Mouse (Mus musculus) heart, embryonic 13.5 days (tissue): ENCODE measurements around the gene Filip1. TPM values are rescaled to one million over a fixed set of nuclear protein-coding genes. Genes with fewer than 3 reads are reported as not detected.

ENCODE experiments used
- ATAC-seq: fragments of 200-750 bp; cut with Nextera tagmentation; 2 replicates; pipeline ENCODE4 v1.8.0; 2017; ENCODE audit warnings: moderate TSS enrichment; ENCODE audit not compliant: insufficient number of reproducible peaks, low FRiP score, low TSS enrichment; ENCODE audit errors: extremely low read depth
- H3K27ac ChIP-seq: fragments of 300-500 bp; sonication (generic); replicated peaks from 2 replicates; pipeline ENCODE4 v1.5.1; 2015; ENCODE audit warnings: moderate library complexity, mild to moderate bottlenecking, inconsistent platforms
- H3K27me3 ChIP-seq: fragments of 300-500 bp; sonication (generic); replicated peaks from 2 replicates; pipeline ENCODE4 v1.6.1; 2015; ENCODE audit warnings: mild to moderate bottlenecking, inconsistent platforms
- H3K36me3 ChIP-seq: fragments of 300-500 bp; sonication (generic); 2 replicates; pipeline ENCODE4 v1.6.1; 2015; ENCODE audit warnings: mild to moderate bottlenecking, inconsistent platforms
- H3K4me1 ChIP-seq: fragments of 300-500 bp; sonication (generic); 2 replicates; pipeline ENCODE4 v1.6.1; 2015; ENCODE audit warnings: inconsistent platforms
- H3K4me2 ChIP-seq: fragments of 300-500 bp; sonication (generic); 2 replicates; pipeline ENCODE4 v1.6.1; 2015; ENCODE audit warnings: inconsistent platforms, mild to moderate bottlenecking, moderate library complexity
- H3K4me3 ChIP-seq: fragments of 300-500 bp; sonication (generic); 2 replicates; pipeline ENCODE4 v1.5.1; 2015; ENCODE audit warnings: moderate library complexity, mild to moderate bottlenecking, inconsistent platforms
- H3K9ac ChIP-seq: fragments of 300-500 bp; sonication (generic); 2 replicates; pipeline ENCODE4 v1.6.1; 2015; ENCODE audit warnings: inconsistent platforms, mild to moderate bottlenecking, moderate library complexity
- H3K9me3 ChIP-seq: fragments of 300-500 bp; sonication (generic); 2 replicates; pipeline ENCODE4 v1.6.1; 2016; ENCODE audit warnings: inconsistent platforms
- WGBS: fragments of 180-500 bp; shearing (Covaris S2); methylation state at CpG from one replicate; pipeline ENCODE4 v1.1.7; 2015; ENCODE audit warnings: mixed read lengths; 5-methylcytosine and 5-hydroxymethylcytosine counted together
- polyA plus RNA-seq: library from polyadenylated mRNA; unstranded; fragments of >200 nt; fragmentation: Nextera tagmentation; extraction: Ambion mirVana; gene quantifications from 2 replicates; pipeline ENCODE4 v1.2.1, GENCODE M21; 2015

Filip1 gene
- polyA plus RNA-seq, 1 experiment from 2014 or later: 27.3 TPM

DNA sequence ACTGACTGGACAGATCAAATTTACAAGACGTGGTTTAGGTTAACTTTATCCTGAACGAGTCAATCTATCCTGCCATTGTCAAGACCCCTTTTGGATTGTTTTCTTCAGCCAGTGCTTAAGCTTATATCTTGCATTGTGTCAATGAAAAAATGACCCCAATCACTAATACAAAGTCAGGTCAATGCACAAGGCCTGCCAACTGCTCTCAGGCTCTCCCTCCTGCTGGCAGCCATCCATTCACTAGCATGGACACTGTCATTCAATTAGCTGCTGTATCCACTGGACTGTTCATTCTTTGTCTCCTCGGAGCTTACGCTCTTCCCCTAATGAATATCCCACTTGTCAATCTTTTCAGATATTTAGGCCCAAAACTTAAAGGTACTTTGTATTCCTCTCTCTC lies 189.2 kb downstream of the Filip1 start:
- no peak for ATAC-seq
- H3K4me3 ChIP-seq: no peak overlapping the region
- WGBS: 86% methylated on average over 4 of the region's 4 CpGs
- peaks cover 21% of the 10 kb centered on the region for H3K36me3 ChIP-seq
- H3K27ac ChIP-seq: no peak overlapping the region
- H3K27me3 ChIP-seq: no peaks in the 10 kb centered on the region
- H3K9me3 ChIP-seq: no peaks in the 10 kb centered on the region
- H3K9ac ChIP-seq: no peak overlapping the region
- H3K4me1 ChIP-seq: no peaks in the 10 kb centered on the region
- no peak overlapping the region for H3K4me2 ChIP-seq

DNA sequence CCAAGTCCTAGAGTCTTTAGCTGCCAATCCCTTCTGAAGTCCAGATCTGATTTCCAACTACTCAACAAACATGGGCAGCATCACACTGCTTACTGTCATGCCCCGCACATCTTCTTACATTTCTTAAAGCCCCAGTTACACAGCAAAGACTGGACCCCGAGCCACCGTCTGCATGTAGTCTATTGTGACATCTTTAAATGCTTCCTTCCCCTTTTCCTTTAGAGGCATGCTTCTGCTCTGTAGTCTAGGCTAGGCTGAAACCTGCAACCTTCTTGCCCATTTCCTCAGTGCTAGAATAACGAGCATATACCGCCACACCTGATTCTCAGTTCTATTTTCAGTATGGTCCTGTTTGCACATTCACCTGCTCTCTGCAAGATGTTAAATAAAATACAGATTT lies 196.2 kb downstream of the Filip1 start:
- ATAC-seq: no peak
- H3K4me2 ChIP-seq: no peak overlapping the region
- H3K27ac ChIP-seq: no peak overlapping the region
- H3K36me3 ChIP-seq: peaks cover 73% of the 10 kb centered on the region
- H3K9me3 ChIP-seq: no peaks in the 10 kb centered on the region
- H3K9ac ChIP-seq: no peak overlapping the region
- no peaks in the 10 kb centered on the region for H3K4me1 ChIP-seq
- WGBS: 85% methylated on average over 5 of the region's 5 CpGs
- no peak overlapping the region for H3K4me3 ChIP-seq
- H3K27me3 ChIP-seq: no peaks in the 10 kb centered on the region

- 83% methylated on average over 11 of the region's 11 CpGs for WGBS
- Histone ChIP-seq H3K27me3 (no peaks in the 10 kb centered on the region), H3K4me2 (no peak overlapping the region), H3K9me3 (no peaks in the 10 kb centered on the region), H3K4me1 (no peaks in the 10 kb centered on the region), H3K9ac (no peak overlapping the region), H3K4me3 (no peak overlapping the region), H3K27ac (no peak overlapping the region), H3K36me3 (peaks cover 73% of the 10 kb centered on the region)
- ATAC-seq: no peak
These were observed 196.6 kb downstream of the Filip1 start for GRCm38 (mm10) chr9:79816013-79816412.

DNA sequence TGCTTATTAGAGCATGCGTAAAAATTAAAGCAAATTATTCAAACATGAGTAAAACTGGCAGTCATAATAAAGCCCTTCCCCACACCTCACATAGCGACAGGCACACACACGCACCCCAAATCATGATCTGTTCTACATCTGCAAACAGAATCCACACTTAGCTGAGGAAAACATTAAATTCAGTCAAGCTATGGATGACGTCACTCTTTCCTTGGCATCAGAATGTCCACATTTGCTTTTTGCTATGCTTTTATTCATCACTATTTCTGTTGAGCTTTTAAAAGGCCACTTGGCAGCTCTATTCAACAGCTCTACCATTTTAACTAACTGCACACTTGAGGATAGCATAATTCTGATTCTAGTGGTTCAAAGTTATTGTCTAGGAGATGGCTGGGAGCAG lies 198.1 kb downstream of the Filip1 start:
- H3K4me3 ChIP-seq: no peak overlapping the region
- no peaks in the 10 kb centered on the region for H3K9me3 ChIP-seq
- no peaks in the 10 kb centered on the region for H3K27me3 ChIP-seq
- no peak overlapping the region for H3K27ac ChIP-seq
- WGBS: 86% methylated on average over 4 of the region's 4 CpGs
- no peak overlapping the region for H3K4me2 ChIP-seq
- H3K36me3 ChIP-seq: peaks cover 63% of the 10 kb centered on the region
- no peak for ATAC-seq
- H3K9ac ChIP-seq: no peak overlapping the region
- no peaks in the 10 kb centered on the region for H3K4me1 ChIP-seq

DNA sequence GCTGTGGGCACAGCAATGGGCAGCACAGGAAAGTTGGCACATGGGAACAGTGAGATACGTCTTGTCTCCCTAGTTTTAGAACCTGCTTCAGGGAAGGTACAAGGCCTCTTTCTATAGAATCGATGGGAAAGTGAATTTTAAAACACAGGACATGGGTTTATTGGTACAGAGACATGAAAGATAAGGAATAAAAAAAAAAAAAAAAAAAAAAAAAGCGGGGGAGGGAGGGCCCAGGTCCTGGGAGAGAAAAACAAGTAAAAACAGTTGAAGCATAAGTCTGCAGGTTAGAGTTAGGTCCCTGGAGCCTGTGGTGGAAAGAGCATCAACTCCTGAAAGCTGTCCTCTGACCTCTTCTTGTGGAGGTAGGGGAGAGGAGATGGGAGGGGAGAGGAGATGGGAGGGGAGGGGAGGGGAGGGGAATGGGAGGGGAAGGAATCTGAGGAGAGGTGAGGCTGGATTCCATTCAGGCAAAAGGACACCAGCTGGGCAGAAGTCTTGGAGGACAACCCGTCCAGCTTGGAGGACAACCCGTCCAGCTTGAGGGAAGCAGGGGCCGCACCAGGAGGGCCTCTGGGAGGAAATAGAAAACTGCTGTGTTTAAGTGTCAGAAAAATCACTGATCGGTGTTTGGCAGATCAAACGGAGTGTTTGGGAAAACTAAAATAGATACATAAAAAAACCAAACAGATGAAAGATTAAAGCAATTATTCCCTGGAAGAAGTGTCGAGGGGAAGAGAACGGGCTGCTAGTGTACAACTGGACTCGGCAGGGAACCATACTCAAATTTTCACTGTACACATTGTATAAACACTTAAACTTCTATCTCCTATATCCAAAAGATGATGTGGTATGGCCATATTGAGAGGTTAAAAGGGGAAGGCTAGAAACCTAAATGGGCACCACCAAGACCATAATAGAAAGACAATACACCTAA lies 201.4 kb downstream of the Filip1 start:
- no peak overlapping the region for H3K4me2 ChIP-seq
- no peak overlapping the region for H3K9ac ChIP-seq
- peaks cover 31% of the 10 kb centered on the region for H3K36me3 ChIP-seq
- H3K4me3 ChIP-seq: no peak overlapping the region
- H3K4me1 ChIP-seq: peaks cover 7% of the 10 kb centered on the region
- 73% methylated on average over 10 of the region's 11 CpGs for WGBS
- ATAC-seq: no peak
- H3K9me3 ChIP-seq: no peaks in the 10 kb centered on the region
- H3K27ac ChIP-seq: no peak overlapping the region
- H3K27me3 ChIP-seq: no peaks in the 10 kb centered on the region

DNA sequence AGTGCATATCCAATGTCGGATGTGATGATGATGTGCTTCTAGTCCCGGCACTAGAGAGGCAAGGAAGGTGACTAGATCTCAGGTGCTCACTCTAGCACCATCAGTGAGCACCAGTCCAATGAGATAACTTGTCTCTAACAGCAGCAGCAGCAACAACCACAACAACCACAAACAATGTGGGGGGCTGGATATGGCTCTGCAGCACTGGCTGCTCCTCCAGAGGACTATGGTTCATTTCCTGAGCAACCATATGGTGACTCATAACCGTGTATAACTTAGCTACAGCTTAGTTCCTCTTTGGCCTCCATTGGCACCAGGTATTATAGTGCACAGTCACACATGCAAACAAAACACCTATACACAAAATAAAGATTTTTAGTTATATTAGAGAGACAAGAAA lies 202.1 kb downstream of the Filip1 start:
- Histone ChIP-seq H3K9me3 (no peaks in the 10 kb centered on the region), H3K36me3 (peaks cover 24% of the 10 kb centered on the region), H3K27me3 (no peaks in the 10 kb centered on the region), H3K4me3 (no peak overlapping the region), H3K27ac (no peak overlapping the region), H3K4me2 (no peak overlapping the region), H3K9ac (no peak overlapping the region), H3K4me1 (peaks cover 7% of the 10 kb centered on the region)
- 70% methylated on average over 3 of the region's 3 CpGs for WGBS
- no peak for ATAC-seq

DNA sequence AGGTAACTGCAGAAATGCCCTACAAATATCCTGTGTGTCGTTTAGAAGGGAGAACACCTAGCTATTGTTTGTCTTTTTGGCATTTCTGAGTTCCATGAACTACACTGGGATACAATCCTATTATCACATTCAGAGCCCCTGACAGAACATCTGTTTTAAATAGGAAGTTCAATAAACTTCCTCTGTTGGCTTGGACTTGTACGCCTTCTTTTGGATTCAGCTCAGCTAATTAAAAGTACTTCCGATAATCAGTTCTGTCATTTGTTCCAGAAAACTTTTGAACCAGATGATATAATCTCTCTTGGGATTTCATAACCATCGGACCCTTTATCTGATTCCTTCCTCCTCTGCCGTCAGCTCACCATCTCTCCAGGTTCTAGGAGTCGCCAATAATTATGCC lies 203.2 kb downstream of the Filip1 start:
- Histone ChIP-seq H3K27ac (no peak overlapping the region), H3K36me3 (peaks cover 18% of the 10 kb centered on the region), H3K4me3 (no peak overlapping the region), H3K9me3 (no peaks in the 10 kb centered on the region), H3K4me2 (no peak overlapping the region), H3K4me1 (peaks cover 7% of the 10 kb centered on the region), H3K9ac (no peak overlapping the region), H3K27me3 (no peaks in the 10 kb centered on the region)
- WGBS: 61% methylated on average over 6 of the region's 6 CpGs
- ATAC-seq: no peak

DNA sequence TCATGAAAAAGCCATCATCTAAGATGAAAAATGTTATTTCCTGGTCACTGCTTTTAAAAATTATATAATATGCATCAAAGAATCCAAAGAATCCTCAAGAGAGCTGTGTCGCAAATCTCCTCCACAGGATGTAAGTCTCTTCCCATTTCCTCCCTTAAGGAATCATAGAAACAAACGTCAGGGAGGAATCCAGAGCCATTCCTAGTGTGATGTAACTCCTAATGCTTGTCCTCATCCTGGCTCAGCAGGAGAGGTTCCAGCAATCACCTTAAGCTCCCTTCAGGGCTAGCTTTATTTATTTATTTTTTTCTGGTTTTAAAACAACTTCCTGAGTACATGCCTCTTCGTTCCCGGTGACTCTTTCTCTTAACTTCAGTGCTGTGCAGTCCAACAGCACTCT lies 205.5 kb downstream of the Filip1 start:
- Histone ChIP-seq H3K4me2 (no peak overlapping the region), H3K9me3 (no peaks in the 10 kb centered on the region), H3K4me3 (no peak overlapping the region), H3K4me1 (peaks cover 7% of the 10 kb centered on the region), H3K27ac (no peak overlapping the region), H3K36me3 (peaks cover 3% of the 10 kb centered on the region; the same call in 1 of the 2 replicates), H3K27me3 (no peaks in the 10 kb centered on the region), H3K9ac (no peak overlapping the region)
- ATAC-seq: no peak
- 31% methylated on average over 4 of the region's 4 CpGs for WGBS

DNA sequence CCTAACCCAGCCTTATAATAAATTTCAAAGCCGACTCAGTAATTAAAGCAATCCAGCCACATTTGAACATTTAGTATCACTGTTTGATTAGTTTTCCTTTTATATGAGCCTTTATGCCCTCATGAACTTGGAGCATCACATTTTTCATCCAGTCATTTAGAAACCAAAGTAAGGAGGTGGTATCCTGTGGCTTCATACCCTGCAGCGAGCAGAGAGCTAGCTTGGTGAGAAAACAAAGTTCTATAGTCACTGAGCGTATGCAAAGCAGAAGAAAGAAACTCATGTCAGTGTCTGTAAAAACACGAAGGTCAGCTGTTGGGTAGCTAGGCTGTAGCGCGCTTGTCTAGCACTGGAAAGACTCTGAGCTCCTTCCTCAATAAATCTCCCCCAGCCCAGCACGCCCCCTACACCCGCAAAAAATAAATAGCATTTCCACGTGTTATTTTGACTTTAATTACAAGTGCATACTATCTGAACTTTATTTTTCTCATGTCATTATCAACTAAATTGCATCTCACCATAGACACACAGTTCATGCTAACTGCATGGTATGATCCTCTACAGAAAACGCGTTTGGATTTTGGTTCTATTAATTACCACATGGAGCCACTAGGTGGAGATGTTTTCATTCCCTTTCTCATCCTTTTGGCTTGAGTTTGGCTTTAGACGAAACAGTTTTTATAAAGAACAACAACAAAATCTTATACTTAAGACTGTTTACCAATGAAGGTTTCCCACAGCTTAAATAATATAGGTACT lies 206.2 kb downstream of the Filip1 start:
- peaks cover 7% of the 10 kb centered on the region for H3K4me1 ChIP-seq
- H3K27me3 ChIP-seq: no peaks in the 10 kb centered on the region
- H3K36me3 ChIP-seq: peaks cover 3% of the 10 kb centered on the region; the same call in 1 of the 2 replicates
- WGBS: 45% methylated on average over 12 of the region's 12 CpGs
- H3K9me3 ChIP-seq: no peaks in the 10 kb centered on the region
- H3K27ac ChIP-seq: no peak overlapping the region
- no peak overlapping the region for H3K4me3 ChIP-seq
- no peak overlapping the region for H3K9ac ChIP-seq
- no peak for ATAC-seq
- H3K4me2 ChIP-seq: no peak overlapping the region

DNA sequence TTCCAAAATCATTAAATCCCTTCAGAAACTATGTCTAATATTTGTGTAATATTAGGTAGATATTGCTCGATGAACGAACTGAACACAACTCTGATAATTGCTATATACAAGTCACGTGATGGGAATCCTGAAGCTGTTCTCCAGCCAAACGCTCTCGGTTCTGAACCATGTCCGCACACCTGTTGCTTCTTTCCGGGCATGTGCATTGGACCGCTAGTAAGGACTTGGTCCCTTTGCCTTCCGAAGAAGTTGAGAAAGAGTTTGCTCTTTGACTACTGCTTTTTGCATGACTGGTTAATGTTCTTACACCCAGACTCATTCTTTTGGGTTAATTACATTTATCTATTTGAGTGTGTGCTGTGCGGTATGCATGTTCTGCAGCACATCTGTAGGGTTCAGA lies 207.2 kb downstream of the Filip1 start:
- H3K4me1 ChIP-seq: peaks cover 7% of the 10 kb centered on the region
- no peaks in the 10 kb centered on the region for H3K27me3 ChIP-seq
- H3K36me3 ChIP-seq: peaks cover 3% of the 10 kb centered on the region; the same call in 1 of the 2 replicates
- ATAC-seq: no peak
- H3K27ac ChIP-seq: no peak overlapping the region
- no peak overlapping the region for H3K4me2 ChIP-seq
- WGBS: 86% methylated on average over 10 of the region's 10 CpGs
- H3K9me3 ChIP-seq: no peaks in the 10 kb centered on the region
- H3K9ac ChIP-seq: no peak overlapping the region
- H3K4me3 ChIP-seq: no peak overlapping the region

- Histone ChIP-seq H3K36me3 (no peaks in the 10 kb centered on the region), H3K27ac (no peak overlapping the region), H3K9me3 (no peaks in the 10 kb centered on the region), H3K4me3 (no peak overlapping the region), H3K9ac (no peak overlapping the region), H3K27me3 (no peaks in the 10 kb centered on the region), H3K4me1 (peaks cover 10% of the 10 kb centered on the region), H3K4me2 (no peak overlapping the region)
- no peak for ATAC-seq
- WGBS: 65% methylated on average over 7 of the region's 7 CpGs
These were observed 216.1 kb downstream of the Filip1 start for GRCm38 (mm10) chr9:79796461-79797135.
